Mouse (Mus musculus) olfactory bulb, adult 2 months (tissue): ENCODE results near the gene Fam3c.

Experiments
- CTCF ChIP-seq: fragments of 200-500 bp; IDR thresholded peaks from 2 replicates; pipeline ENCODE4 v1.5.1; 2012; ENCODE audit warnings: low read depth, mild to moderate bottlenecking, low read length, moderate library complexity; ENCODE audit not compliant: insufficient read depth
- POLR2A ChIP-seq: fragments of 200-500 bp; IDR thresholded peaks from 2 replicates; pipeline ENCODE4 v1.6.1; 2012; ENCODE audit warnings: mild to moderate bottlenecking, low read depth, low read length, moderate library complexity; ENCODE audit not compliant: insufficient read depth

GRCm38 (mm10) chr6:22289461-22290021, 66.5 kb downstream of the Fam3c start:
- no peak for TF ChIP-seq CTCF
- no peak for TF ChIP-seq POLR2A
